Mouse (Mus musculus) thymus, postnatal 4 days (tissue): ENCODE measurements around the gene Cdc34.

ENCODE experiments used
- DNase-seq: peaks from one replicate; pipeline ENCODE4 v3.0.0; 2021

The Cdc34 gene

GRCm38 (mm10) chr10:79681591-79682245 is at the start of gene Cdc34:
TSS of gene Cdc34 (plus strand) at chr10:79682195.
- peak; percentile 98 for DNase-seq

GRCm38 (mm10) chr10:79633006-79633777 is 48.8 kb upstream of the Cdc34 start:
- no peak for DNase-seq

DNA sequence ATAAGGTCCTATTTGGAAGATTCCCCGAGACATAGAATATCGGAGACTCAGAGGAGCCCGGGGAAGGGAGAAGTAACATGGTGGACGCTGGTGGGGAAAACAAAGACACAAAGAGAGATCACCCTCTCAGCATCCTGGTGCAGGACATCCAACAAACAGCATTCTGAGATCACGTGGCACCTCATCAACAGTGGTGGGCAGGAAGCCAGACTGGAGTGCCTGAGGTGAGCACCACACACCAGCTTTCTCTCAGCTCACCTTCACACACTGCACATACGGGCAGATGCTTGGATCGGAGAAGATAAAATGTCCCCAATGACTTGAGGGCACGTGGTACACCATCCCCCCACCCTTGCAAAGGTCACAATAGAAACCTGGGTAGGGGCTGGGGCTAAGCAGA is 45.7 kb upstream of the Cdc34 start:
- no peak for DNase-seq

GRCm38 (mm10) chr10:79637128-79638110 is 44.6 kb upstream of the Cdc34 start, which contains the start of gene Shc2:
TSS of gene Shc2 (minus strand) at chr10:79637918.
- DNase-seq: peak; percentile 23

DNA sequence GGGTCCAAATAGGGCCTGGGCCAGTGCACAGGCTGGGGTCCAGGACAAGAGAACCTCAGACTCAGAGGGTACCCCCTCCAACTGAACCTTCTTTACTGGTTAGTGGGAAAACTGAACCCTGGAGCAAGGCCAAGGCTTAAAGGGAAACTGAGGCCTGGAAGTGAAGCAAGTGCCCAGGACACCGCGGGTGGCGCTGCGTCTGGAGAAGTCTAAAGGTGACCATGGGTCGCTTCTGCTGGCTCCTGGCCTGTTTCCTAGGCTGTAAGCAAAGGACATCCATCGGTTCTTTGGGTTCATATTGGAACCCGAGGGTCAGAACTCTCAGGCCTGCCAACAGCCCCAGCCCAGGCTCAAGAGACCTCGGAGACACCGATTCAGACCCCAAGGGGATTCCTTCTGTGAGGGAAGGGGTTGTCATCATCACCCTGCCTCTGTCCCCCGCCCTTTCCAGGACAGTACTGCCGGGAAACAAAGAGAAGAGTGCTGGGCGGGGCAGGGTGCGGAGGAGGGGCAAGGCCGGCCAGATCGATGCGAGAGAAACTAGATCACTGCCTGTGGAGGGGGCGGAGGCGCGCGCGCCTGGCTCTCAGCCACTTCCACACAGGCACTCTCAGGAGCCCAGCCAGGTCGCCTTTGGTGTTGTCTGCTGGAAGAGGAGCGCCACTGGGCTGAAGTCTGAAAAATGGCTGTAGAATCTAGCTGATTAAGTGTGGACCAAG is 43.4 kb upstream of the Cdc34 start:
- DNase-seq: no peak

DNA sequence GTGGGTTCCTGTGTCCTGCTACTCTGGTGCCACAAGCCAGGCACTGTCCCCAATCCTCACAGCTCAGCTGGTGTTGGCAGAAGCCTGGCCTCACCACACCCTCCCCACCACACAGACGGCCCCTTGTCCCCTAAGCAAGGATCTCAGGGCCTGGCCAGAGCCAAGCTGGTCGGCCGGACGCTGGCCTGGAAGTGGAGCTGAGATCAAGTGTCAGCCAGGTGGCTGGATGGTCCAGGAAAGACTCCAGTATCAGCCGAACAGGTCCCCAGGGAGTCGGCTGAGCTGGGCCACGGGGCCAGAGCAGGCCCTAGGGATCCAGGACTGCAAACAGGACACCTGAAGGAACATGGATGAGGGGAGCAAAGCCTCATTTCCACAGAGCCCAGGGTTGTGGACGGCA is 36.3 kb upstream of the Cdc34 start, which contains the start of gene Odf3l2:
Odf3l2 (minus strand) TSS at position 28 of the 400 bp plus-strand sequence.
- DNase-seq: no peak

DNA sequence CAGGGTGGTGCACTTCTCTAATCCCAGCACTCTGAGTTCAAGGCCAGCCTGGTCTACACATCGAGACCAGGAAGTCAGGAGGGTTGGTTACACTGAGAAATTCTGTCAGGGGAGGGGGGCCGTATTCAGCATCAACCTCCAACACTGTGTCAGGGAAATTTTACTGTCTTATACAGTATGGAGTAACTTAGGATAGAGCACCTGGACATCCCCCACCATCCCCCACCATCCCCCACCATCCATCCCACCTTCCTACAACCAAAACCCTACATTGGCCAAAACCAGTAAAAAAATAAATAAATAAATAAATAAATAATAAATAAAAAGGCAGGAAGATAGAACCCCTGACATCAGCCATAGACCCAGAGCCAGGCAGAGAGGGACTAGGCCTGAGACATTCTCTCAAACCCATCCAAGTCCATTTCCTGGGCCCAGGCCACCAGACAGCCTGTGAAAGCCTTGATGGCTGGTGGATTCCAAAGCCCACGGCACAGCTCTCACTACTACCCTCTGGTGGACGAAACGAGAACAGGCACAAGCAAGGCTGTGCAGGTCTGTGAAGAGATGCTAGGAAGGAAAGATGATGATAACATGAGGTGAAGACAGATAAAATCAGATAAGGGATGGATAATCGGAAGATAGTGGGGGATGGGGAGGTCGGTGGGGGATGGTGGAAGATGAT is 32.8 kb upstream of the Cdc34 start:
- peak; percentile 82 for DNase-seq

- DNase-seq: no peak
These were observed 29.2 kb upstream of the Cdc34 start for GRCm38 (mm10) chr10:79652789-79653188.

DNA sequence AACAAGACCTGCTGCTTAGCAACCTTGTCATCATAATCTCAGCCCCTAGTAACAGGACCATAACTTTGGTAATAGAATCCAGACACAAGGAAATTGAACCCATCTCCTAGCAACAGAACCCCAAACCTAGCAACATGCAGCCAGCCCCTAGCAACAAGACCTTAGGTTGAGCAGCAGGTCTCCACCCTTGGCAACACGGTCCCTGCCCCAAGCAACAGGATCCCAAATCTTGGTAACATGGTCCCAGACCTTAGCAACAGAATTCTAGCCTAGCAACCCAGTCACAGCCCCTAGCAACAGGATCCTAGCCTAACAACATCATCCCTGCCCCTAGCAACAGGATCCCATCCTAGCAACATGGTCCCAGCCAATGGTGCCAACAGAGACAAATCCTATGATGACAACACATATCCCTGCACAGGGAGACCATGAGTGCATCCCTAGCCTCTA is 27.0 kb upstream of the Cdc34 start:
- no peak for DNase-seq

- DNase-seq: peak; percentile 72
These were observed 23.2 kb upstream of the Cdc34 start for GRCm38 (mm10) chr10:79658829-79659228.

DNA sequence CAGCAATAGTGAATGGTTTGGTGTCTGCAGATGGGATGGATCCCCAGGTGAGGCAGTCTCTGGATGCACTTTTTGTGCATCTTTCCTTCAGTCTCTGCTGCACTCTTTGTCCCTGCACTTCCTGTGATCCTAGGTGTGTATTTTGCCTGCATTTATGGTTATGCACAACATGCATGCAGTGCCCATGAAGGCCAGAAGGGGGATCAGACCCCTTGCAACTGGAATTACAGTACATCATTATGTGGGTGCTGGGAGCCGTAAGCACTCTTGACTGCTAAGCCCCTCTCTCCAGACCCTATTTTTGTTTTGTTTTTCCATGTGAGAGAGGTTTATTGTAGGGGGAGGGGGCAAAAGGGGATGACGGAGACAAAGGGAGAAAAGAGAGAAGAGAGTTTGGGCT is 21.7 kb upstream of the Cdc34 start:
- peak; percentile 66 for DNase-seq

DNA sequence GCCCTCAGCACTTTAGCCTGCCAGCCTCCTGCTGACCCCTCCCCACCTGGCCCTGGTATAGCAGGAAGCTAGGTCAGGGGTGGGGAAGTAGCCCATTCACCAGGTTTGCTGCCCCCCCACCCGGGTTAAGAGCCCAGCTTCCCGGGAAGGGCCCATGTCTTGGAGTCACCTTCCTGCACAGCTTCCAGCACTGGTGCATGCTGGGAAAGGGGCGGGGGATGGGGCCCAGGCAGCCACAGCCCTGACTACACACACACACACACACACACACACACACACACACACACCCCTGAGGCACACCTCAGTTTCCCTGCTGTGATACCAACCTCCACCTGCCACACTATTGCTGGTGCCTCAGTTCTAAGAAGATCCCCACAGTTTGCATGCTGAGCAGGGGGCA is 20.1 kb upstream of the Cdc34 start:
- DNase-seq: no peak

GRCm38 (mm10) chr10:79664131-79664665 is 17.8 kb upstream of the Cdc34 start, which contains the start of gene Madcam1:
TSS of gene Madcam1 (plus strand) at chr10:79664559.
- peak; percentile 88 for DNase-seq

GRCm38 (mm10) chr10:79665051-79665450 is 16.9 kb upstream of the Cdc34 start:
- no peak for DNase-seq

DNA sequence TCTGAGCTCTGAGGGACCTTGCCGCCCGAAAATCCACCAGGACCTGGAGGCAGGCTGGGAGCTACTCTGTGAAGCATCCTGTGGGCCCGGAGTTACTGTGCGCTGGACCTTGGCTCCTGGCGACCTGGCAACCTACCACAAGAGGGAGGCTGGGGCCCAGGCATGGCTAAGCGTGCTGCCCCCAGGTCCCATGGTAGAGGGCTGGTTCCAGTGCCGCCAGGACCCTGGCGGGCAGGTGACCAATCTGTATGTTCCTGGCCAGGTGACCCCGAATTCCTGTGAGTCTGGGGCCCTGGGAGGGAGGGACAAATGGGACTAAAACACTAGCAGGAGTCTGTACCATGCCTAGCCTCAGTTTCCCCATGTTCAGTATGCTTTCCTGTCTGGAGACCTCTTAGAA is 15.5 kb upstream of the Cdc34 start:
- DNase-seq: no peak

DNA sequence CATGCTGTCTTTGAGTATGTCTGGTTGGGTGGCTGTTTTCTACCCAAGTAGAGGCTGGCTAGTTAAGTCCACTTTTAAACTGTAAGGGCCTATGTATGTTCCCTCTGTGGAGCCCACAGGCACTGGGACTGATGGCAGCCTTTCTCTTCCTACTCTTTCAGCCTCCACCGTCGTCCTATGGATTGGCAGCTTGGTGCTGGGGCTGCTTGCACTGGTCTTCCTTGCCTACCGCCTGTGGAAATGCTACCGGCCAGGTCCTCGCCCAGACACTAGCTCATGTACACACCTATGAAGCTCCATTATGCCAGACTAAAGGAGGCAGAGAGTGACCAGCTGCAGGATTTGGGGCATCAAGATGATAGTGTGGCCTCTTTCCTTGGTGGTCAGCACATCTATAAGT is 13.9 kb upstream of the Cdc34 start:
- no peak for DNase-seq

- peak; percentile 89 for DNase-seq
These were observed 13.0 kb upstream of the Cdc34 start, which contains the start of gene Tpgs1 for GRCm38 (mm10) chr10:79668771-79669575. TSS of gene Tpgs1 (plus strand) at chr10:79669369.

DNA sequence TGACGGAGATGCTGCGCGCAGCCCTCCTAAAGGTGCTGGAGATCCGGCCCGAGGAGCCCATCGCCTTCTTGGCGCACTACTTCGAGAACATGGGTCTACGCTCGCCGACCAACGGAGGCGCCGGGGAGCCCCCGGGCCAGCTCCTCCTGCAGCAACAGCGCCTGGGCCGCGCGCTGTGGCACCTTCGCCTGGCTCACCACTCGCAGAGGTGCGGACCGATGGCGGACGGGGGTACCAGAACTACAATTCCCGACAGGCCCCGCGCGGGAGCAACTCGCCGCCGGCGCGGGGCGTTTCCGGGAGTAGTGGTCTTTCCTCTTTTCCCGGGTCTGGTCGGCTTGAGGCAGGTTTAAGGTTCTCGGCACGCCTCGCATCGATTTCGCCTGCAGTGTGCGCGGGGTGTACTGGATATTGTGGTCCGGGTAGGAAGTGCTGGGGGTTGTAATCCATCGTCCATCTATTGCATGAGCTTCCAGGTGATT is 12.4 kb upstream of the Cdc34 start:
- peak; percentile 89 for DNase-seq

GRCm38 (mm10) chr10:79670071-79670888 is 11.7 kb upstream of the Cdc34 start:
- no peak for DNase-seq
